Mouse (Mus musculus) kidney, embryonic 14.5 days (tissue): Measurements from ENCODE around the gene Capn5. TPM values are rescaled to one million over a fixed set of nuclear protein-coding genes. Genes with fewer than 3 reads are reported as not detected.

Experiments
- ATAC-seq: fragments of 200-750 bp; cut with Nextera tagmentation; 2 replicates; pipeline ENCODE4 v1.8.0; 2017; ENCODE audit warnings: moderate number of reproducible peaks, mild to moderate bottlenecking, moderate TSS enrichment, moderate library complexity; ENCODE audit not compliant: low FRiP score, low TSS enrichment
- H3K27ac ChIP-seq: fragments of 300-500 bp; sonication (generic); 2 replicates; pipeline ENCODE4 v1.5.1; 2014; ENCODE audit warnings: low read depth, mild to moderate bottlenecking, low read length, moderate library complexity, mixed read lengths
- H3K27me3 ChIP-seq: fragments of 300-500 bp; sonication (generic); 2 replicates; pipeline ENCODE4 v1.6.1; 2014; ENCODE audit warnings: mild to moderate bottlenecking, low read length; ENCODE audit not compliant: control insufficient read depth, insufficient read depth
- H3K36me3 ChIP-seq: fragments of 300-500 bp; sonication (generic); 2 replicates; pipeline ENCODE4 v1.6.1; 2014; ENCODE audit warnings: low read length, mixed read lengths; ENCODE audit not compliant: control insufficient read depth, insufficient read depth
- H3K4me1 ChIP-seq: fragments of 300-500 bp; sonication (generic); 2 replicates; pipeline ENCODE4 v1.6.1; 2014; ENCODE audit warnings: low read length, mixed read lengths; ENCODE audit not compliant: control insufficient read depth, insufficient read depth
- H3K4me2 ChIP-seq: fragments of 300-500 bp; sonication (generic); replicated peaks from 2 replicates; pipeline ENCODE4 v1.6.1; 2014; ENCODE audit warnings: low read depth, mild to moderate bottlenecking, low read length
- H3K4me3 ChIP-seq: fragments of 300-500 bp; sonication (generic); 2 replicates; pipeline ENCODE4 v1.5.1; 2014; ENCODE audit warnings: mild to moderate bottlenecking, low read length
- H3K9ac ChIP-seq: fragments of 300-500 bp; sonication (generic); 2 replicates; pipeline ENCODE4 v1.6.1; 2014; ENCODE audit warnings: low read depth, mild to moderate bottlenecking, low read length, moderate library complexity
- H3K9me3 ChIP-seq: fragments of 300-500 bp; sonication (generic); 2 replicates; pipeline ENCODE4 v1.6.1; 2016; ENCODE audit warnings: low read length; ENCODE audit not compliant: control insufficient read depth
- WGBS: fragments of 180-500 bp; shearing (Covaris S2); extraction: QIAGEN DNeasy Blood & Tissue Kit; methylation state at CpG from one replicate; pipeline ENCODE4 v1.1.7; 2014; 5-methylcytosine and 5-hydroxymethylcytosine counted together
- polyA plus RNA-seq: library from polyadenylated mRNA; unstranded; fragments of >200 nt; fragmentation: Nextera tagmentation; extraction: Ambion mirVana; gene quantifications from 2 replicates; pipeline ENCODE4 v1.2.1, GENCODE M21; 2014

Capn5 gene
- polyA plus RNA-seq, 1 experiment from 2014 or later: 10.4 TPM

GRCm38 (mm10) chr7:98185326-98185725 lies 7.3 kb upstream of the Capn5 start:
- no peaks in the 10 kb centered on the region for H3K9me3 ChIP-seq
- no peak for ATAC-seq
- H3K4me1 ChIP-seq: 0 out of 2 replicates have a peak, but pooled peaks cover 3% of the 10 kb centered on the region
- no peaks in the 10 kb centered on the region for H3K36me3 ChIP-seq
- H3K27ac ChIP-seq: no peak overlapping the region
- no peak overlapping the region for H3K4me3 ChIP-seq
- no peak overlapping the region for H3K4me2 ChIP-seq
- 73% methylated on average over 6 of the region's 6 CpGs for WGBS
- H3K9ac ChIP-seq: no peak overlapping the region
- H3K27me3 ChIP-seq: no peaks in the 10 kb centered on the region

- H3K4me2 ChIP-seq: peak overlapping the region; percentile 79
- peaks cover 3% of the 10 kb centered on the region; the same call in 1 of the 2 replicates for H3K4me1 ChIP-seq
- H3K27me3 ChIP-seq: 0 out of 2 replicates have a peak, but pooled peaks cover 3% of the 10 kb centered on the region
- 68% methylated on average over 5 of the region's 5 CpGs for WGBS
- peak overlapping the region; percentile 80 for H3K27ac ChIP-seq
- no peaks in the 10 kb centered on the region for H3K36me3 ChIP-seq
- peak; percentile 40 for ATAC-seq
- H3K4me3 ChIP-seq: peak overlapping the region; percentile 82
- H3K9me3 ChIP-seq: no peaks in the 10 kb centered on the region
- H3K9ac ChIP-seq: peak overlapping the region; percentile 63; the same call in 1 of the 2 replicates
Observed at GRCm38 (mm10) chr7:98178560-98179231, 622 bp upstream of the Capn5 start.

GRCm38 (mm10) chr7:98177566-98177928 lies 527 bp downstream of the Capn5 start:
- H3K27ac ChIP-seq: peak overlapping the region; percentile 80; the same call in 1 of the 2 replicates
- H3K9ac ChIP-seq: peak overlapping the region; percentile 63
- H3K4me1 ChIP-seq: peaks cover 3% of the 10 kb centered on the region; the same call in 1 of the 2 replicates
- H3K36me3 ChIP-seq: no peaks in the 10 kb centered on the region
- ATAC-seq: no peak; the same call in 1 of the 2 replicates
- H3K4me3 ChIP-seq: peak overlapping the region; percentile 82
- peak overlapping the region; percentile 79 for H3K4me2 ChIP-seq
- H3K9me3 ChIP-seq: no peaks in the 10 kb centered on the region
- H3K27me3 ChIP-seq: 0 out of 2 replicates have a peak, but pooled peaks cover 3% of the 10 kb centered on the region
- 6% methylated on average over 9 of the region's 9 CpGs for WGBS

GRCm38 (mm10) chr7:98177071-98177485 lies 996 bp downstream of the Capn5 start:
- Histone ChIP-seq H3K4me1 (peaks cover 3% of the 10 kb centered on the region; the same call in 1 of the 2 replicates), H3K4me2 (peak overlapping the region; percentile 79), H3K36me3 (no peaks in the 10 kb centered on the region), H3K4me3 (peak overlapping the region; percentile 82), H3K9ac (0 out of 2 replicates have a peak overlapping the region, but pooled peaks have one; percentile 63), H3K9me3 (no peaks in the 10 kb centered on the region), H3K27me3 (0 out of 2 replicates have a peak, but pooled peaks cover 3% of the 10 kb centered on the region), H3K27ac (no peak overlapping the region)
- ATAC-seq: no peak
- WGBS: 41% methylated on average over 2 of the region's 2 CpGs

GRCm38 (mm10) chr7:98176322-98177070 lies 1.6 kb downstream of the Capn5 start:
- Histone ChIP-seq H3K4me3 (peak overlapping the region; percentile 82), H3K27me3 (0 out of 2 replicates have a peak, but pooled peaks cover 3% of the 10 kb centered on the region), H3K36me3 (no peaks in the 10 kb centered on the region), H3K27ac (no peak overlapping the region), H3K9me3 (no peaks in the 10 kb centered on the region), H3K9ac (no peak overlapping the region), H3K4me1 (peaks cover 6% of the 10 kb centered on the region; the same call in 1 of the 2 replicates), H3K4me2 (peak overlapping the region; percentile 79)
- ATAC-seq: no peak
- 71% methylated on average over 8 of the region's 8 CpGs for whole genome bisulfite sequencing

- no peak overlapping the region for H3K9ac ChIP-seq
- H3K27me3 ChIP-seq: 0 out of 2 replicates have a peak, but pooled peaks cover 3% of the 10 kb centered on the region
- WGBS: 78% methylated on average over 4 of the region's 4 CpGs
- H3K9me3 ChIP-seq: no peaks in the 10 kb centered on the region
- H3K4me3 ChIP-seq: no peak overlapping the region
- no peak overlapping the region for H3K27ac ChIP-seq
- no peak overlapping the region for H3K4me2 ChIP-seq
- H3K36me3 ChIP-seq: no peaks in the 10 kb centered on the region
- peaks cover 6% of the 10 kb centered on the region; the same call in 1 of the 2 replicates for H3K4me1 ChIP-seq
- ATAC-seq: no peak
Observed at GRCm38 (mm10) chr7:98174883-98175755, 3.0 kb downstream of the Capn5 start.

- H3K4me1 ChIP-seq: peaks cover 3% of the 10 kb centered on the region; the same call in 1 of the 2 replicates
- no peak overlapping the region for H3K4me2 ChIP-seq
- 50% methylated on average over 4 of the region's 4 CpGs for WGBS
- H3K9ac ChIP-seq: no peak overlapping the region
- no peak overlapping the region for H3K4me3 ChIP-seq
- H3K9me3 ChIP-seq: no peaks in the 10 kb centered on the region
- H3K27me3 ChIP-seq: 0 out of 2 replicates have a peak, but pooled peaks cover 3% of the 10 kb centered on the region
- no peak for ATAC-seq
- H3K36me3 ChIP-seq: no peaks in the 10 kb centered on the region
- H3K27ac ChIP-seq: no peak overlapping the region
Observed at GRCm38 (mm10) chr7:98173408-98173807, 4.7 kb downstream of the Capn5 start.

GRCm38 (mm10) chr7:98172661-98173060 lies 5.4 kb downstream of the Capn5 start:
- Histone ChIP-seq H3K9me3 (no peaks in the 10 kb centered on the region), H3K4me1 (0 out of 2 replicates have a peak, but pooled peaks cover 3% of the 10 kb centered on the region), H3K9ac (no peak overlapping the region), H3K36me3 (no peaks in the 10 kb centered on the region), H3K4me2 (no peak overlapping the region), H3K4me3 (no peak overlapping the region), H3K27me3 (0 out of 2 replicates have a peak, but pooled peaks cover 3% of the 10 kb centered on the region), H3K27ac (no peak overlapping the region)
- 82% methylated on average over 8 of the region's 8 CpGs for WGBS
- ATAC-seq: no peak
